Mouse (Mus musculus): ENCODE results near the gene Kctd11. TPM values are rescaled to one million over a fixed set of nuclear protein-coding genes. Genes with fewer than 3 reads are reported as not detected.

The Kctd11 gene
- total and polyA plus RNA-seq, 3 experiments: 1.8 to 3.9 (median 2.1) TPM

DNA sequence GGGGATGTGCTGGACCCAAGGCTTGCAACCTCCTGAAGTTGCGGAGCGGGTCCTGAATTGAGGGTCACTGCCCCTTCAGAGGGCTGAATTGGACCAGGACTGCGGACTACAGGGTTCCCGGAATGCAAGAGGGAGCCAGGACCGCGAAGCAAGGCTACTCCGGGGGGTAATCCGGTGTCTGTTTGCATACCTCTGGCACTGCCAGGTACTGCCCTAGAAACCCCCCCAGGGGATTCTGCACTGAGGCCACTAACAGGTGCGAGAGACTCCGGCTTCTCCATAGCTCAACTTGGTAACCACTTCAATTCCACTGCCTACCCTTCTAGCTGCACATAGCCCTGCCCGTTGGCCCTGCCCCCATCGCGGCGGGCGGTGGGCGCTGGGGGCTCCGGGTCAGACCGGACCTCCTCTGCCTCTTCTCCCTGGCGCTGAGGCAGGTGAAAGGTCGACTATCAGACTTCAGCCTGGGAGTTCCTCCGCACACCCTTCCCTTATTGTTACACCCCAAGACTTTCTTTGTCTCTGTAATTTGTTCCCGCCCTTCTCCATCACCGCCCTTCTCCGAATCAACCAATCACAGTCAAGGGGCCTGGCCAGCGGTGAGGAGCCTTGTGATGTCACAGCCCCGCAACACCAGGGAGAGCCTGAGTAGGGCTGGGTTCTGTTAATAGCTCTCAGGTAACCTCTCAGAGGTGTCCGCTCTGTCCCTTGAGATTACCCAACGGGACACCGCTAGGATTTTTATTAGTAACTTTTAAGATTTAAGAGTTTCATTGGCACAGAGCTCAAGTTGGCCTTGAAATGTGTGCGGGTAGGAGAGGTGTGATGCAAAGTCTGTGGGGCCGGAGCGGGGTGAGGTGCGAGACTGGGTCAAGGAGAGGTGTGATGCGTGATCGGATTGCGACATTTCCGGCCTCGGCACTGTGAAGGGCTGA, 19.5 kb upstream of the Kctd11 start, which contains the start of the genes 2810408A11Rik and Neurl4:
TSS of gene 2810408A11Rik (minus strand) at position 517 of the 935 bp plus-strand sequence.
TSS of gene Neurl4 (plus strand) at position 602 of the 935 bp plus-strand sequence.
- Histone ChIP-seq H3K4me2 (ENCODE audit: insufficient read depth, low read depth, poor library complexity, severe bottlenecking) (peak within 1 kb of the TSS; percentile 73), H3K9ac (ENCODE audit: insufficient read depth, low read depth) (peak within 1 kb of the TSS; percentile 81), H3K79me2 (replicated peaks; ENCODE audit: control insufficient read depth, extremely low read depth, insufficient read depth, poor library complexity, severe bottlenecking) (peaks cover 10% of the 10 kb centered on the region), H3K4me1 (ENCODE audit: control insufficient read depth in 1 of 2, insufficient read depth in 2 of 2) (peaks cover 7 to 32% of the 10 kb centered on the region in 2 experiments), H3K36me3 (replicated peaks in 1 of 2; ENCODE audit: control insufficient read depth in 1 of 2, insufficient read depth in 1 of 2, low read length in 1 of 2) (peaks cover 23 to 25% of the 10 kb centered on the region in 2 experiments), H3K9me3 (replicated peaks; ENCODE audit: low read length) (no peaks in the 10 kb centered on the region), H3K27ac (ENCODE audit: insufficient read depth, low read depth) (peak within 1 kb of the TSS; percentile 75), H3K27me3 (replicated peaks) (no peaks in the 10 kb centered on the region), H3K4me3 (replicated peaks in 1 of 3; ENCODE audit: low read depth in 2 of 3, low read length in 2 of 3, poor library complexity in 1 of 3) (peak within 1 kb of the TSS; percentile 70 to 97 (median 82))
- in situ Hi-C loops (cut with MboI; ENCODE audit: low pct_ligation_motif_present, low pct_unique_long_range_greater_than_20kb, low sequenced_read_pairs) (no loop called here), dilution Hi-C loops (cut with MboI; ENCODE audit: extremely low pct_ligation_motif_present, extremely low pct_unique_long_range_greater_than_20kb, low sequenced_read_pairs) (no loop called here)
- DNase-seq (ENCODE audit: extremely low read depth): peak; percentile 98
- TF ChIP-seq JUND (conservative IDR thresholded peaks at IDR 0.05; ENCODE audit: low read depth, low read length): no peak
- no peak for TF ChIP-seq ZC3H11A (IDR thresholded peaks at IDR 0.05; ENCODE audit: low read depth, low read length)
- TF ChIP-seq MAZ (IDR thresholded peaks at IDR 0.05; ENCODE audit: low read depth, low read length): no peak
- 0 out of 2 replicates have a peak, but pooled peaks have one; percentile 42 for TF ChIP-seq ETS1 (conservative IDR thresholded peaks at IDR 0.05; ENCODE audit: low read depth, low read length)
- peak; percentile 84; the same call in 1 of the 2 replicates for TF ChIP-seq TBP (conservative IDR thresholded peaks at IDR 0.05; ENCODE audit: low read depth, low read length)
- TF ChIP-seq MAX (IDR thresholded peaks at IDR 0.05; ENCODE audit: low read length): peak; percentile 24; the same call in 1 of the 2 replicates
- TF ChIP-seq KAT2A (IDR thresholded peaks at IDR 0.05; ENCODE audit: insufficient replicate concordance, low read length): no peak
- no peak for TF ChIP-seq CHD1 (IDR thresholded peaks at IDR 0.05; ENCODE audit: low read depth, low read length)
- peak; percentile 81; the same call in 1 of the 2 replicates for TF ChIP-seq POLR2AphosphoS2 (IDR thresholded peaks at IDR 0.05; ENCODE audit: low read depth, low read length)
- TF ChIP-seq ZKSCAN1 (IDR thresholded peaks at IDR 0.05; ENCODE audit: borderline replicate concordance, low read depth, low read length): no peak
- no peak for TF ChIP-seq MAFK (IDR thresholded peaks at IDR 0.05; ENCODE audit: insufficient replicate concordance, low read length)
- TF ChIP-seq NELFE (IDR thresholded peaks at IDR 0.05; ENCODE audit: low read depth, low read length): peak; percentile 86; the same call in 1 of the 2 replicates
- TF ChIP-seq ZMIZ1 (IDR thresholded peaks at IDR 0.05; ENCODE audit: low read depth, low read length): peak; percentile 88
- no peak for TF ChIP-seq JUN (IDR thresholded peaks at IDR 0.05; ENCODE audit: insufficient read depth, low read depth, low read length)
- TF ChIP-seq TCF12 (IDR thresholded peaks at IDR 0.05; ENCODE audit: low read depth, low read length): peak; percentile 72
- peak; percentile 10; the same call in 1 of the 2 replicates for TF ChIP-seq SMC3 (IDR thresholded peaks at IDR 0.05; ENCODE audit: low read depth, low read length)
- peak; percentile 92 for TF ChIP-seq POLR2A (IDR thresholded peaks at IDR 0.05; ENCODE audit: low read depth, low read length)
- TF ChIP-seq GABPA (IDR thresholded peaks at IDR 0.05; ENCODE audit: insufficient replicate concordance, low read depth, low read length): no peak
- TF ChIP-seq PAX5 (IDR thresholded peaks at IDR 0.05; ENCODE audit: low read length): no peak
- peak; percentile 45; the same call in 1 of the 2 replicates for TF ChIP-seq EP300 (IDR thresholded peaks at IDR 0.05; ENCODE audit: low read length)
- no peak for TF ChIP-seq CTCF (conservative IDR thresholded peaks at IDR 0.05 in 1 of 2, IDR thresholded peaks at IDR 0.05 in 1 of 2; ENCODE audit: low read depth in 2 of 2, low read length in 2 of 2)
- TF ChIP-seq ELF1 (IDR thresholded peaks at IDR 0.05; ENCODE audit: low read depth, low read length): peak; percentile 48; the same call in 1 of the 2 replicates
- TF ChIP-seq MXI1 (IDR thresholded peaks at IDR 0.05; ENCODE audit: low read depth, low read length): peak; percentile 77
- TF ChIP-seq E2F4 (IDR thresholded peaks at IDR 0.05; ENCODE audit: insufficient replicate concordance, low read depth, low read length): peak; percentile 79; the same call in 1 of the 2 replicates
- TF ChIP-seq RCOR1 (conservative IDR thresholded peaks at IDR 0.05; ENCODE audit: low read depth, low read length): no peak; the same call in 1 of the 2 replicates
- TF ChIP-seq ZNF384 (IDR thresholded peaks at IDR 0.05; ENCODE audit: low read depth, low read length): no peak
- no peak for TF ChIP-seq NRF1 (IDR thresholded peaks at IDR 0.05; ENCODE audit: low read depth, low read length)
- peak; percentile 57 for TF ChIP-seq IRF4 (IDR thresholded peaks at IDR 0.05; ENCODE audit: low read depth, low read length)
- TF ChIP-seq HCFC1 (IDR thresholded peaks at IDR 0.05; ENCODE audit: low read depth, low read length): no peak
- TF ChIP-seq USF1 (IDR thresholded peaks at IDR 0.05; ENCODE audit: low read depth, low read length): no peak; the same call in 1 of the 2 replicates
- no peak for TF ChIP-seq UBTF (IDR thresholded peaks at IDR 0.05; ENCODE audit: low read depth, low read length)
- peak; percentile 18; the same call in 1 of the 2 replicates for TF ChIP-seq SIN3A (IDR thresholded peaks at IDR 0.05; ENCODE audit: low read length)
- TF ChIP-seq USF2 (conservative IDR thresholded peaks at IDR 0.05; ENCODE audit: low read depth, low read length): no peak
- TF ChIP-seq BHLHE40 (IDR thresholded peaks at IDR 0.05; ENCODE audit: low read depth, low read length): peak; percentile 42; the same call in 1 of the 2 replicates
- TF ChIP-seq MYC (IDR thresholded peaks at IDR 0.05; ENCODE audit: low read depth, low read length): no peak
- no peak for TF ChIP-seq RAD21 (IDR thresholded peaks at IDR 0.05; ENCODE audit: low read depth, low read length)
- TF ChIP-seq MEF2A (IDR thresholded peaks at IDR 0.05; ENCODE audit: borderline replicate concordance, low read depth, low read length): peak; percentile 44; the same call in 1 of the 2 replicates
